Mouse (Mus musculus): Measurements from ENCODE around the gene Lyrm9. TPM values are rescaled to one million over a fixed set of nuclear protein-coding genes. Genes with fewer than 3 reads are reported as not detected.

Lyrm9 gene
- polyA plus RNA-seq, 1 experiment from 2014 or later, result 18.6 TPM

DNA sequence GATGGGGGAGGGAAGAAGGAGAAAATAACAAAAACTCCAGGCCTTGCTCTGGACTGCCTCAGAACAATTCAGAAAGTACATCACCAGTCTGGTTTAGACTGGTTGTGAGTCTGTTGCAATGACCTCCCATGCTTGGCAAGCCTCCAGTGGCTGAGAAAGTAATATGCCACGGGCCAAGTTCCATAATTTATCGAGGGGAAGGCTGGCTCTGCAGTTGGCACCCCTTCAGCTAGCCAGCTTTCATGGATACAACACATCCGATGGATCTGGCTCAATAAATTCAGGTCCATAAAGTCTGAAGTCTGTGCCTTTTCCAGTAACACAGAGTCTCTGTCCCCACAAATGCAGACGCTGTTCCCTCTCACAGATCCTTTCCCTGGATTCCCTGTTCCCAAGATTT, 34.8 kb upstream of the Lyrm9 start:
- Histone ChIP-seq H3K36me3 (ENCODE audit: control insufficient read depth, insufficient read depth, low read length) (no peaks in the 10 kb centered on the region), H3K27me3 (ENCODE audit: control insufficient read depth, insufficient read depth, low read length) (no peaks in the 10 kb centered on the region), H3K9ac (ENCODE audit: low read length) (no peak overlapping the region), H3K4me3 (ENCODE audit: low read depth, low read length) (no peak overlapping the region), H3K4me1 (replicated peaks; ENCODE audit: control insufficient read depth, insufficient read depth, low read length) (peaks cover 10% of the 10 kb centered on the region), H3K4me2 (ENCODE audit: low read depth, low read length, severe bottlenecking) (no peak overlapping the region), H3K9me3 (ENCODE audit: control insufficient read depth, low read length) (no peaks in the 10 kb centered on the region), H3K27ac (ENCODE audit: low read depth, low read length) (peak overlapping the region; percentile 75)
- DNase-seq (ENCODE audit: low spot score) (no peak), ATAC-seq (replicated peaks; ENCODE audit: low FRiP score) (no peak)
- 60% methylated on average over 4 of the region's 4 CpGs for WGBS

DNA sequence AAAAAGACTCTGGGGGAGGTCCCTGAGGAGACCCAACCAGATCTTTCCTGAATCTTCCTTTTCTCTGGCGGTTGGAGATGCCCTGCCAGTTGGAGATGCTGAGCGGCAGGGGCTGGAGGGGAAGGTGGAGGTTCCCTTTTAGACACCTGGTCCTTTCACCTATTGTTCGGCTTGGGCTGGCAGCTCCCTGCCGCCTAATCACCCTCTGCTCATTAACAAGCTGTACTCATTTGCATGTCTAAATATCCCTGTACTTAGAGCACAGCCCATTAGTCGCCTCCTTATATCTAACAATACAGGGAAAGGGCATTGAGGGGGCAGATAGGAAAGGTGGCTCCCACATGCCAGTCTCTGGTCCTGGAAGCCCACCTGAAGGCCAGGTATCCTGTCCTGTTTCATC, 34.3 kb upstream of the Lyrm9 start:
- H3K9ac ChIP-seq (ENCODE audit: low read length), result no peak overlapping the region
- no peak overlapping the region for H3K4me2 ChIP-seq (ENCODE audit: low read depth, low read length, severe bottlenecking)
- DNase-seq (ENCODE audit: low spot score) (peak; percentile 64), ATAC-seq (replicated peaks; ENCODE audit: low FRiP score) (no peak)
- no peak overlapping the region for H3K4me3 ChIP-seq (ENCODE audit: low read depth, low read length)
- no peaks in the 10 kb centered on the region for H3K27me3 ChIP-seq (ENCODE audit: control insufficient read depth, insufficient read depth, low read length)
- peak overlapping the region; percentile 75 for H3K27ac ChIP-seq (ENCODE audit: low read depth, low read length)
- peaks cover 10% of the 10 kb centered on the region for H3K4me1 ChIP-seq (replicated peaks; ENCODE audit: control insufficient read depth, insufficient read depth, low read length)
- H3K9me3 ChIP-seq (ENCODE audit: control insufficient read depth, low read length), result no peaks in the 10 kb centered on the region
- 18% methylated on average over 5 of the region's 5 CpGs for WGBS
- no peaks in the 10 kb centered on the region for H3K36me3 ChIP-seq (ENCODE audit: control insufficient read depth, insufficient read depth, low read length)

DNA sequence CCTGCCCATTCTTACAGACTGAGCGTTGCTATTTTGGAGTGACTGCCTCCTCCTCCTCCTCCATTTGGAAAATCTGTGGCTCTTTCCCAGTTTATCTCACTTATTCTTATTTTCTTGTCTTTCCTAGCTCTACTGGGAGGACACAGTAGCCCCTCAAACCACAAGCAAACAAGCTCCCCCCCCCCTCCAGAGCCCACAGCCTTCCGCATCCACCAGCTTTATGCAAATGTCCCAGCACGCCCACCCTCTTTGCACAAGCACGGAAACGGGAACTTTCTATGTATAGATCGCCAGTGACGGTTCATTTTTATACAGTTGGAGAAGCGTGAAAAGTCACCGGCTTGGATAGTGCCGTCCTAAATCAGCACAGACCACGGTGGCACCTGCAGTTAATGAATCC, 33.9 kb upstream of the Lyrm9 start:
- H3K4me3 ChIP-seq (ENCODE audit: low read depth, low read length), result no peak overlapping the region
- H3K27ac ChIP-seq (ENCODE audit: low read depth, low read length), result peak overlapping the region; percentile 75
- 37% methylated on average over 11 of the region's 11 CpGs for WGBS
- H3K9ac ChIP-seq (ENCODE audit: low read length), result no peak overlapping the region
- ATAC-seq (replicated peaks; ENCODE audit: low FRiP score) (no peak), DNase-seq (ENCODE audit: low spot score) (no peak)
- peaks cover 10% of the 10 kb centered on the region for H3K4me1 ChIP-seq (replicated peaks; ENCODE audit: control insufficient read depth, insufficient read depth, low read length)
- H3K4me2 ChIP-seq (ENCODE audit: low read depth, low read length, severe bottlenecking), result peak overlapping the region; percentile 21; the same call in 1 of the 2 replicates
- no peaks in the 10 kb centered on the region for H3K36me3 ChIP-seq (ENCODE audit: control insufficient read depth, insufficient read depth, low read length)
- H3K27me3 ChIP-seq (ENCODE audit: control insufficient read depth, insufficient read depth, low read length), result no peaks in the 10 kb centered on the region
- H3K9me3 ChIP-seq (ENCODE audit: control insufficient read depth, low read length), result no peaks in the 10 kb centered on the region

DNA sequence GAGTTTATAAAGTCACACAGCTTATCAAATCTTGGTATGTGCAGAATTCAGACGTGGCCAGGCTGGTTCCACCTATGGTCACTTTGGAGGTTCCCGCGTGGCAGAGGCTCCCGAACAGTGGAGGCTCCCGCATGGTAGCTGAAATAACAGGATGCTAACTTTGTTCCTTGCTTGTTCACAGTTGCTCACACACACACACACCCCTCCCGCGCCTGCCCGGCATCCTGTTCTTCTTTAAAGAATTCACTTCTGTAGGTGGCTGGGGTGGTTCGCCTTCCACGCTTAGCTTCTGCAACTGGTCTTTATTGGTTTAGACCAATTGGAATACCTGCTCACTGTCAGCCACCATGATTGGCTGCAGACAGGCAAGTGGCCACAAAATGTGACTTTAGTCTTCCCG, 33.3 kb upstream of the Lyrm9 start:
- Histone ChIP-seq H3K4me3 (ENCODE audit: low read depth, low read length) (no peak overlapping the region), H3K27ac (ENCODE audit: low read depth, low read length) (no peak overlapping the region; the same call in 1 of the 2 replicates)

DNA sequence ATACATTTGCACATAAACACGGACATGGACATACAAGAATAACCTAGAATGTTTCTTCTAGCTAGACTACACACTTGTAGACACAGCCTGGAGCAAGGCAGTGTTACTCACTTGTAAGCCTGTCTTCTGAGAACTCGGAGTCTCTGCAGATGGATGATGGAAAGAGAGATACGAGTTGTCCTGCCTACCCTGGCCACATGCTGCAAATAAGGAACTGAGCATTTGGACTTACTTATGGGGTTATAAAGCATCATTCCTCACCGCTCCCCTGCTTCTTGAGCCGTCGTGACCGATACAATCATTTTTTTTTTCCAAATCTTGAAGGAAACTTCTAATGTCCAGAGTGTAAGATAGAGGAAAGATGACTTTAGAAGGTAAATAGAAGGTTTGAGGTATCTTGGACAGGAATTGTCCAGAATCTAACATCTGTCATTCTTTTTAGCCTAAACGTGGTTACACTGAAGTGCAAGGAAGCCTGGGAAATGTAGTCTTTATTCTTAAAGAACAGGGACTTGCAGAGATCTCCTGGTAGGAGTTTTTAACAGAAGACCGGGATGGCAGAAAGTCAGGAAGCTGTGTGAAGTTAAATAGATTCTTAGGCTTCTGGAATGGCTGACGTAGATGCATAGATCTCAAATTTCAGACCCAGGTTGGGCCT, 30.2 kb upstream of the Lyrm9 start:
- peaks cover 10% of the 10 kb centered on the region for H3K4me1 ChIP-seq (replicated peaks; ENCODE audit: control insufficient read depth, insufficient read depth, low read length)
- H3K27me3 ChIP-seq (ENCODE audit: control insufficient read depth, insufficient read depth, low read length), result no peaks in the 10 kb centered on the region
- WGBS, result 89% methylated on average over 10 of the region's 10 CpGs
- DNase-seq (ENCODE audit: low spot score), result no peak
- ATAC-seq (replicated peaks; ENCODE audit: low FRiP score), result no peak
- H3K27ac ChIP-seq (ENCODE audit: low read depth, low read length), result no peak overlapping the region
- H3K9me3 ChIP-seq (ENCODE audit: control insufficient read depth, low read length), result no peaks in the 10 kb centered on the region
- no peak overlapping the region for H3K4me2 ChIP-seq (ENCODE audit: low read depth, low read length, severe bottlenecking)
- H3K36me3 ChIP-seq (ENCODE audit: control insufficient read depth, insufficient read depth, low read length), result no peaks in the 10 kb centered on the region
- H3K4me3 ChIP-seq (ENCODE audit: low read depth, low read length), result no peak overlapping the region
- H3K9ac ChIP-seq (ENCODE audit: low read length), result no peak overlapping the region

More for the DNA sequence above, 33.3 kb upstream of the Lyrm9 start:
- Histone ChIP-seq H3K4me2 (ENCODE audit: low read depth, low read length, severe bottlenecking) (no peak overlapping the region), H3K9ac (ENCODE audit: low read length) (no peak overlapping the region), H3K27me3 (ENCODE audit: control insufficient read depth, insufficient read depth, low read length) (no peaks in the 10 kb centered on the region), H3K9me3 (ENCODE audit: control insufficient read depth, low read length) (no peaks in the 10 kb centered on the region), H3K36me3 (ENCODE audit: control insufficient read depth, insufficient read depth, low read length) (no peaks in the 10 kb centered on the region), H3K4me1 (replicated peaks; ENCODE audit: control insufficient read depth, insufficient read depth, low read length) (peaks cover 10% of the 10 kb centered on the region)
- DNase-seq (ENCODE audit: low spot score) (no peak), ATAC-seq (replicated peaks; ENCODE audit: low FRiP score) (no peak)
- 82% methylated on average over 11 of the region's 11 CpGs for WGBS

DNA sequence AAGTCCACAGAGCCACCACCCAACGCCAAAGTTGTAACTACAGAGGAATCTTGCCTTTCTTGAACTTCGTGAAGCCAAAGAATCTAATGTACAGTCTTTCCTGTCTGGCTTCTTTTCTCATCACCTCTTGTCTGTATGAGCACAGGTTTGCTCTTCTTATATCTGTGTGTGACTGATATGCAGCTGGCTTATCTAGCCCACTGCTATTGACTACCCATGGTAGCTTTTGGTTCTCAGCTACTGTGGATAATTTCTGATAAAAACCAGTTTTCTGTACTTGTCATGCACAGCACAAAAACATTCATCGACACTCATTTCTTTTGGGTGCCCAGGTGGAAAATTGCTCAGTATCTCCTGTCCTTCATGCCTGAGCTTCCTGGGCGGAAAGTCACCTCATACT, 25.3 kb upstream of the Lyrm9 start:
- H3K36me3 ChIP-seq (ENCODE audit: control insufficient read depth, insufficient read depth, low read length), result no peaks in the 10 kb centered on the region
- H3K4me1 ChIP-seq (replicated peaks; ENCODE audit: control insufficient read depth, insufficient read depth, low read length), result no peaks in the 10 kb centered on the region
- H3K4me3 ChIP-seq (ENCODE audit: low read depth, low read length), result no peak overlapping the region
- DNase-seq (ENCODE audit: low spot score) (no peak), ATAC-seq (replicated peaks; ENCODE audit: low FRiP score) (no peak)
- 94% methylated on average over 4 of the region's 4 CpGs for WGBS
- no peaks in the 10 kb centered on the region for H3K9me3 ChIP-seq (ENCODE audit: control insufficient read depth, low read length)
- H3K9ac ChIP-seq (ENCODE audit: low read length), result no peak overlapping the region
- H3K4me2 ChIP-seq (ENCODE audit: low read depth, low read length, severe bottlenecking), result no peak overlapping the region
- no peaks in the 10 kb centered on the region for H3K27me3 ChIP-seq (ENCODE audit: control insufficient read depth, insufficient read depth, low read length)
- H3K27ac ChIP-seq (ENCODE audit: low read depth, low read length), result no peak overlapping the region

DNA sequence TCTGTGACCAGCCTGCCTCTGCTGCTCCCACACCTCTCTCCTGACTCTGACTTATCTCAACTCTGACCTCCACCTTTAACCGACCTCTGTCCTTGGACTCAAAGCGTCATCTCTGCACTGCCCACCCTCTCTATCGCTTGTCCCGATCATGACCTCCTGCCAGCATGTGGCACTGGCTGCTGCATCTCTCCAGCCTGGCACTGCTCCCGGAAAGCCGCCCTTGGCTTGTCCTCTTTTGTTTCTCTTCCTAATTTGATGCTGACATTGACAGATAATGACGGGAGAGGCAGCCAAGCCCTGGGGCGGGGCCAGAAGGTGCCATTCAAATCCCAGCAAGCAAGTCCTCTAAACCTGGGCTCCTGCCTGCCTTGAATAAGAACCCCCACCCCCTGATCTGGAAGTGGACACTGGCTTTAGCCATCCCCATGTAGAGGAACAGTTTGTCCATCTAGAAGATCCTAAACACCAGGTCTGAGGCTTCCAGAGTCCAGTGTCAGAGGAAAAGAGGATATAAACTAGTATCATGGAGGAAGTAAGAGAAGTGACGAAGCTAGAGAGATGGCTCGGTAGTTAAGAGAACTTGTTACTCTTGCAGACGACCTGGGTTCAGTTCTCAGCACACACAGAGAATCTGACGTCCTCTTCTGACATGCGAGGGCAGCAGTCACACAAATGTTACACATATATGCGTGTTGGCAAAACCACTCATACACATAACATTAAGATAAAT, 22.6 kb upstream of the Lyrm9 start:
- Histone ChIP-seq H3K27ac (ENCODE audit: low read depth, low read length) (no peak overlapping the region), H3K4me2 (ENCODE audit: low read depth, low read length, severe bottlenecking) (no peak overlapping the region), H3K27me3 (ENCODE audit: control insufficient read depth, insufficient read depth, low read length) (no peaks in the 10 kb centered on the region), H3K4me1 (replicated peaks; ENCODE audit: control insufficient read depth, insufficient read depth, low read length) (0 out of 2 replicates have a peak, but pooled peaks cover 5% of the 10 kb centered on the region), H3K9me3 (ENCODE audit: control insufficient read depth, low read length) (no peaks in the 10 kb centered on the region), H3K36me3 (ENCODE audit: control insufficient read depth, insufficient read depth, low read length) (no peaks in the 10 kb centered on the region), H3K4me3 (ENCODE audit: low read depth, low read length) (no peak overlapping the region), H3K9ac (ENCODE audit: low read length) (no peak overlapping the region)
- DNase-seq (ENCODE audit: low spot score) (no peak), ATAC-seq (replicated peaks; ENCODE audit: low FRiP score) (no peak)
- 75% methylated on average over 14 of the region's 14 CpGs for WGBS

DNA sequence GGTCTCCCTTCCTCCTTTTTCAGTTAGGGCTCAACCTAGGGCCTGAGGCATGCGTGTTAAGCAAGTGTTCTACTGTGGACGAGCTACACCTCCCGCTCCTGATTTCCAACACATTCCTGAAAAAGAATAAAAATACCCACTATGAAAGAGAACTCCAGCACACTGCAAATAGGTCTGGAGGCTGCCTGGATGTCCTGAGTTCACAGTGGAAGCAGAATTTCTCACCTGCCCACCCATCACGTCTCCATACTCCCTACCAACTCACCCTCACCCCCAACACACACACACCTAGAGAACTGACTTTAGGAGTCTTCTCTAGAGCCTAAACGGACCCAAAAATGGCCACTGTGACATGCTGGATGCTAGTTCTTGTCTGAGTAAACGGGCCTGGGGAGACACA, 21.8 kb upstream of the Lyrm9 start:
- Histone ChIP-seq H3K27ac (ENCODE audit: low read depth, low read length) (no peak overlapping the region), H3K4me2 (ENCODE audit: low read depth, low read length, severe bottlenecking) (no peak overlapping the region)
- 83% methylated on average over 6 of the region's 6 CpGs for WGBS

More for the DNA sequence above, 21.8 kb upstream of the Lyrm9 start:
- no peak for ATAC-seq (replicated peaks; ENCODE audit: low FRiP score)
- H3K27me3 ChIP-seq (ENCODE audit: control insufficient read depth, insufficient read depth, low read length), result no peaks in the 10 kb centered on the region
- H3K36me3 ChIP-seq (ENCODE audit: control insufficient read depth, insufficient read depth, low read length), result no peaks in the 10 kb centered on the region
- H3K9me3 ChIP-seq (ENCODE audit: control insufficient read depth, low read length), result no peaks in the 10 kb centered on the region
- H3K9ac ChIP-seq (ENCODE audit: low read length), result no peak overlapping the region
- DNase-seq (ENCODE audit: low spot score), result no peak
- H3K4me3 ChIP-seq (ENCODE audit: low read depth, low read length), result no peak overlapping the region
- 0 out of 2 replicates have a peak, but pooled peaks cover 5% of the 10 kb centered on the region for H3K4me1 ChIP-seq (replicated peaks; ENCODE audit: control insufficient read depth, insufficient read depth, low read length)

Data from forebrain, embryonic 11.5 days (tissue).